Mouse (Mus musculus) neural tube, embryonic 10.5 days (tissue): Measurements from ENCODE around the gene Pxmp4.

Experiments used
- DNase-seq: peaks from one replicate; pipeline ENCODE4 v3.0.0-alpha.2; 2017; ENCODE audit warnings: low spot score; ENCODE audit errors: extremely low spot score

The Pxmp4 gene

DNA sequence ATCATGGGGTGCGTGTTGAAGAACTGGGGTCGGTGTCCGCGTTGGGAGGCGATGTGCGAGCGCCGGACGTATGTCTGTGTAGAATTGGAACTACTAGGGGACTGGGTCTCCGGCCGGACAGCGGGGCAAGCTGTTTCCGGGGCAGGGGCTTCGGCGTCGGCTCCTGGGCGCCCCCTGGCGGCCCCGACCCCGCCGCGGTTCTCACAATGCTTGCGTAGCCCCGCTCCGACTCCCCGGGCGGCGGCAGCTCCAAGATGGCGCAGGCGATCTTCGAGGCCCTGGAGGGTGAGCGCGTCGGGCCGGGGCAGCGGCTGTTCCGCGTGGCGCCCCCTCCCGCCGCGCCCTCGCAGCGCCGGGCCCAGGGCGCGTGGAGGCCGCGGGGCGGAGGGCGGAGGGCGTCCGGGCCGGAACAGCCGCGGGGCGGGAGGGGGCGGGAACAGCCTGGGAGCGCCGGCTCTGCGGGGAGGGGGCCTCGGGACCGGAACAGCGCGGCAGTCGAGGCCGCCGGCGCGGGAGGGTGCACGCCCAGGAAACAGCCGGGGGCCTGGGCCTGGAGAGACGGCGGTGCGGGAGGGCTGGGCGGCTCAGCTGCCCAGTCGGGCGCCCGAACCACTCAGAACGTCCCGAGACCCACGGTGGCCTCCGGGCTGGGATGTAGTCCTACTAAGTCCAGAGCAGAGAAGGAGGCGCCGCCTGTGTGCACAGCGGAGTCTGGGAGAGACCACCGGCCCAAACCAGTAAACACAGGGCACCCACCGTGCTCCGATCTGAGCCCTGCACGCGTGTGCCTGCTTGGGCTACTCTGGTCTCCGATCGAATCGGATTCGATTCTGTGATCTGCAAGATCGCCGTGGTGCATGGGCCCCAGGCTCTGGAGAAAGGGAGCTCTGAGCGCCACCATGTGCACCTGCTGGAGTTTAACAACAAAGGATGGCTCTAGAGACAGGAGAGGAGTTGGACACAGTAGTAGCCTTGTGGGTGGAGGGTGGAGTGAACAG is 9.9 kb upstream of the Pxmp4 start, which contains the start of the genes Zfp341 and 4930519P11Rik:
TSS of gene Zfp341 (plus strand) at position 180 of the 998 bp plus-strand sequence.
TSS of gene 4930519P11Rik (minus strand) at position 320 of the 998 bp plus-strand sequence.
- DNase-seq, result peak; percentile 94

DNA sequence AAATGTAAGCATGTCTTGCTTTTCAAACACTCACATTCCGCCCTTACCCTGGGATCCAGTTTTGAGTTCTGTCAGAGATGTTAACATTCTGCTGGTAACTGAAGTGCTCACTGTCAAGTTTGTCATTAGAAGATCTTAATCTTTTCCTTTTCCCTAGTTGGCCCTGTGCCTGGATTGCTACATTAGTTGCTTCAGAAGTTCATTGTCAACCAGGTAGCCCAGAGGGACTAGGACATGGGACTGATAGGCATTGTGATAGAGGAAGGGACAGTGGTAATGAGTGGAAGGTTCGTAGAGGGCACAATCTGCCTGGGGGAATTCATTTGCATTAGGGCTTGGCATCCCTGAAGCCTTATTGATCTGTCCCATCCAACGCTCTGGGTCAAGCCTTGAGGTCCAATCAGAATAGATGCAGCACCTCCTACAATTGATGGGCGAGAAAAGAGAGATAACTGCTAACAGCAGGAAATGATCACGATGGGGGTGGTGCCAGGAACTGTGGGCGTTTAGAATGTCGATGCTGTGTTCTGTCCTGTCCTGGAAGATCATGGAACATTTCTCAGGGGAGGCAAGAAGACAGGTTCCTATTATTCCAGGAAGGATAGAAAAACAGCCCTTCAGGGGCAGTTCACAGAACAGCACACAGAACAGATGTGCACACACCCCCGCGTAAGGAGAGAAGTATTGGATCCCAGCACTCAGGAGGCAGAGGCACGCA is 5.7 kb upstream of the Pxmp4 start:
- DNase-seq, result no peak

- no peak for DNase-seq
Observed at GRCm38 (mm10) chr2:154606965-154607364, 3.5 kb upstream of the Pxmp4 start.

DNA sequence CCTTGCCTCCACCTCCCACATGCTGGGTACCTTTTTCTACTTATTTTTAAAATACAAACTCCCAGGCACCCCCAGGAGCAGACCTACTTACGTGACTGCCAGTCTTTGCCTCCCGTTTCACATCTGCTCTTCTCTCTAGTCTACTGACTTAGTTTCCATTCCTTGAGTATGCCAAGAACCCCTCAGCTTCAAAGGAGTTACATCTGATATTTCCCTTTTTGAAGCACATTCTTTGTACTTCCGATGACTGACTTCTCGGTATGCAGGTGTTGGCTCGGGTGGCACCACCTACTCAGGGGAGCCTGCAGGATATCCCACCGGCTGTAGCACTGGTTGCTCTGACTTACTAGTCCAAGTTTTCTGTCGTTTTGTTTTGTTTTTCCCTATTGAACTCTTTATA is 648 bp upstream of the Pxmp4 start:
- no peak for DNase-seq

GRCm38 (mm10) chr2:154603007-154603637 is 386 bp downstream of the Pxmp4 start:
- no peak for DNase-seq

- DNase-seq, result no peak
Observed at GRCm38 (mm10) chr2:154601324-154601723, 2.2 kb downstream of the Pxmp4 start.

- no peak for DNase-seq
Observed at GRCm38 (mm10) chr2:154600586-154600985, 2.9 kb downstream of the Pxmp4 start.

DNA sequence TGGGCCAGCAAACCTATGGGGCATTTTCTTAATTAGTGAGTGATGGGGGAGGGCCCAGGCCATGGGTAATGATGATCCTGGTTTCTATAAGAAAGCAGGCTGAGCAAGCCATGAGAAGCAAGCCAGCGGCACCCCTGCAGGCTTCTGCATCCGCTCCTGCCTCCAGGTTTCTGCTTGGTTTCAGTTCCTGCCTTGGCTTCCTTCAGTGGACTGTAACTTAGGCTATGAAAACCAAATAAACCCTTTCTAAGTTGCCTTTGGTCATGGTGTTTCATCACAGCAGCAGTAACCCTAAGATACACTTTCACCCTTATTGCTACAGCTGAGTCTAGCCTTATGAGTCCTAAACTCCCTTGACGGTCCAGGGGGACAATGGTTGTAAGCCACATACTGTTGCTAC is 6.1 kb downstream of the Pxmp4 start:
- DNase-seq, result no peak

DNA sequence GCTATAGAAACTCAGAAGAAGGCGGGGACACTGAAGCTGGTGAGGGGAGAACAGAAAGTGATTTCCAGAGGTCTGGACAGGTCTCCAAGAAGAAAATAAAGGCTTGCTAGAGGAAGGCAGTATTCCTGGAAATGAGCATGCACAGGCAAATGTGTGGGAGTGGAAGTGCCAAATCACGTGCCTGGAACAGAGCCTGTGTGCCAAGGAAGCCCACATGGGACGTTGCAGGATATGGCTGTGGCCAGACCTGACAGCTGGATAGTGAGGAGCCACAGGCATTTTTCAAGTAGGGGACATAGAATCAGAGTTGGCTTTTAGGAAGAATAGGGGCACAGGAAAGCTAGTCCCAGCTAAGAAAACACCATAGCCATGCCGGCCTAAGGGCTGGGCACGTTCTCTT is 7.7 kb downstream of the Pxmp4 start:
- no peak for DNase-seq

GRCm38 (mm10) chr2:154593025-154593424 is 10.5 kb downstream of the Pxmp4 start:
- no peak for DNase-seq

- DNase-seq, result no peak
Observed at GRCm38 (mm10) chr2:154591239-154591638, 12.3 kb downstream of the Pxmp4 start.

- DNase-seq, result no peak
Observed at GRCm38 (mm10) chr2:154589051-154589450, 14.5 kb downstream of the Pxmp4 start.

DNA sequence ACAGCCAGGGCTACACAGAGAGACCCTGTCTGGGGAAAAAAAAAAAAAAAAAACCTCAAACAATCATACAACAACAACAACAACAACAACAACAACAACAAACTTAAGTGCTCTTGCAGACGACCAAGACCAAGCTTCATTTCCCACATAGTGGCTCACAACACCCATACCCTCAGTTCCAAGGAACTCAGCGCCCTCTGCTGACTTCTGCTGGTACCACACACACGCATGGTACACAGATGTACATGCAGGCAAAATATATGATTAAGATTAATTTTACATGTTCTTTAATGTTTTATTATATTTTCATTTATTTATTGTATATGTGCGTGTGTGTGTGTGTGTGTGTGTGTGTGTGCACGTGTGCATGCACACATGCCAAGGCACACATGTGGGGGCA is 17.1 kb downstream of the Pxmp4 start:
- peak; percentile 50 for DNase-seq

- DNase-seq, result no peak
Observed at GRCm38 (mm10) chr2:154584931-154585601, 18.4 kb downstream of the Pxmp4 start.

DNA sequence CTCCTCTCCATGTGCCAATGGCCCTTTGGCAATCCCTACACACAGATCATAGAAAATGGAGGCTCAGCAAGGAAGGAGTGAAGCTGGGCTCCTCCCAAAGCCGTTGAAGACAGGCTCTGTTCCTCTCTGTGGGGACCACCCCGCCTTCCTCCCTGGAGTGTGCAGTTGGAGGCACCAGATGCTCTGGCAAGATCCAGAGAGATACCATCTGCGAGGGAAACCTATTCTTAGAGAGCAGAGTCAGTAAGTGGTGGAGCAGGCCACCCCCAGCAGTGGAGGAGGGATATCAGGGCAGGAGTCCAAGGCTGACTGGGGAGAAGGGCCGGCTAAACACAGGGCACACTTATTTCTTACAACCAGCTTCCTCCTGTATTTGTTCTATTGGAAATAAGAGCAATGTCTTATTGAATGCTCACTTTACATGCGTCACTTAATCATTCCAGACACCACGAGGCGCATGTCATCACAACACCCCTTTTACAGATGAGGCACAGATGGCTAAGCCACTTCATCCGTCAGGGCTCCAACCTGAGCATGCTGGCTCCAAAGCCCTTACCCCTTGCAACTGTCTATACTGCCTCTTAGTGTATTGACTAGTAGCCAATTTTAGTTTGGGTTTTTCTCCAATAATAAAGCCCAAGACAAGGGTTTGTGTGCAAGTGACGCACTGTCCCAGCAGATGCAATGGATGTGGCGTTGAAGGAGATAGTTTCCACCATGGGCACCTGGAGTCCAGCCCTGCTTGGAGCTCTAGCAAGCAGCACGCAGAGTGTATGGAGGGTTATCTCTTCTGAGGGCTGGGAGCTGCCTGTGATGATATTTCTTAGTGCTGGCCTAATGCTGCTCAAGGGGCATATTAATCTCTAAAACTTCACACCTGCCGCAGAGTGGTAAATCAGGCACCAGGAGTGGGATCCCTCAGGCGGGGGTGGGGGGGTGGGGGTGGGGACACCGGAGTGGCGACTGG is 19.3 kb downstream of the Pxmp4 start:
- no peak for DNase-seq

DNA sequence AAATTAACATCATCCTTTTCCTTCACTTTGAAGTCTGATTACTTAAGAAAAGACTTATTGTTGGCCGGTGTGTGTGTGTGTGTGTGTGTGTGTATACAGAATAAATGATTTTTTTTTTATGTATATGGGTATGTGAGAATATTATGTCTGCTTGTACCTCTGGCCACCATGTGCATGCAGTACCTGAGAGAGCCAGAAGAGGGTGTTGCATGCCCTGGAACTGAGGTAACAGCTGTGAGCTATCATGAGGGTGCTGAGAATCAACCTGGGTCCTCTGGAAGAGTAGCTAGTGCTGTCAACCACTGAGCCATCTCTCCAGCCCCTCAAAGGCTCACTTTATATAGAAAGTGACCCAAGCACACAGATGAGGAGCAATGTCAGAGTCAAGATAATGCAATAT is 22.1 kb downstream of the Pxmp4 start:
- DNase-seq, result no peak

DNA sequence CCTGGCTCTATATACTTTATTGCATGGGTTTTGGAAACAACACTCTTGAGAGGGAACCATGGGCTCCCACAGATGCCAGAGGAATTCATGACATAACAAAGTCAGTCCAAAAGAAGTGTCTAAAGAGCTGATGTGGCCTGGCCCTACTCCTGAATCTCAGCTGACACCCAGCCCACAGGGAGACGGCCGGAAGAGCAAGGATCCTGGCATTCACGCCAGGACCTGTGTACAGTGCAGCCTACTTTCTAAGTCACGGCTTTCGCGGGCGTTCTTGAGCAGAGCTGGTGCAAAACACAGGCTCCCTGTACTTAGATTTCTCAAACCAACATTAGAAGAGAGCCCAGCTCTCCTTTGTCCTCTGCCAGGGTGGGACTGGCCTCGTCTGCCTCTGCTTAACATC is 22.9 kb downstream of the Pxmp4 start:
- DNase-seq, result no peak

DNA sequence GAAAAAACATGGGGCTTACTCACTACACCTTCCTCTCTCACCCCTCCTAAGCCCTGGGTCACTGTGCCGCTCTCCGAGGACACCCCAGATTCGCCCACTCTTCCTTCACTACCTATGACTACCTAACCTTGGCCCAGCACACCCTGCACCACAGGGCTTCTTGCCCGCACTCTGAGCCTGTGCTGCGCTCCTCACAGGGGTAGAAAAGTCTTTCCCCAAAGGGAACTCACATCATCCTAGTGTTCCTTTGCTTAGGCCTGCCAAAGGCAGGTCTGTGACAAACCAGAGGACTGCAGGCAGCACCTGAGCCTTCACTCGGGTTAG is 25.8 kb downstream of the Pxmp4 start:
- no peak for DNase-seq

GRCm38 (mm10) chr2:154576876-154577743 is 26.4 kb downstream of the Pxmp4 start:
- DNase-seq, result peak; percentile 54
